Mouse (Mus musculus) liver, embryonic 14.5 days (tissue): ENCODE data around the gene Fndc1.

ENCODE experiments used
- CTCF ChIP-seq: IDR thresholded peaks from 2 replicates; pipeline ENCODE4 v1.5.1; 2016; ENCODE audit warnings: antibody characterized with exemption, low read depth, control low read depth
- EP300 ChIP-seq: IDR thresholded peaks from 2 replicates; pipeline ENCODE4 v1.6.1; 2016; ENCODE audit warnings: antibody characterized with exemption, low read depth

- TF ChIP-seq CTCF (no peak), EP300 (no peak)
These were observed 33.0 kb downstream of the Fndc1 start for GRCm38 (mm10) chr17:7794093-7794492.
